Mouse (Mus musculus) gastrocnemius, postnatal 25 days (tissue): Measurements from ENCODE around the gene Ikbip. TPM values are rescaled to one million over a fixed set of nuclear protein-coding genes. Genes with fewer than 3 reads are reported as not detected.

Experiments
- DNase-seq: peaks from one replicate; pipeline ENCODE4 v3.0.0; 2022
- long read RNA-seq, 2 experiments: library from polyadenylated mRNA; stranded (forward); transcript quantifications; one replicate each; pipeline ENCODE4 v2.0.0; 2021
- total RNA-seq, 2 experiments: library from RNA; stranded (reverse); gene quantifications; 1 replicate in 1 of 2; 2 replicates in 1 of 2; pipeline ENCODE4 v1.2.3; 2021

The Ikbip gene
- 10 to 100 TPM in 1 of 2 experiments, 1 to 10 TPM in 1; 9.1 to 12.1 TPM for total RNA-seq
- long read RNA-seq, experiment 1, transcript Ikbip-202 (3 exons, 1,328 nt) = major isoform, 9 of 10 reads
- long read RNA-seq, experiment 1, partial matches to known transcripts = 0 of 10 reads
- long read RNA-seq, experiment 1, other reads (novel, unspliced or antisense) = 0 of 10 reads
- long read RNA-seq, experiment 2, transcript Ikbip-202 (3 exons, 1,328 nt) = major isoform, 10 of 14 reads
- long read RNA-seq, experiment 2, partial matches to known transcripts = 0 of 14 reads
- long read RNA-seq, experiment 2, other reads (novel, unspliced or antisense) = 3 of 14 reads

- DNase-seq = peak; percentile 99
These were observed at the start of gene Ikbip, which contains the start of gene Apaf1 for GRCm38 (mm10) chr10:91082550-91083392. Gene Ikbip (plus strand): TSS chr10:91082940. Gene Apaf1 (minus strand): TSS chr10:91082770.

- DNase-seq = peak; percentile 14
These were observed 48.8 kb upstream of the Ikbip start for GRCm38 (mm10) chr10:91033942-91034341.

- no peak for DNase-seq
These were observed 33.0 kb upstream of the Ikbip start for GRCm38 (mm10) chr10:91049696-91050095.

GRCm38 (mm10) chr10:91051156-91051555, 31.6 kb upstream of the Ikbip start:
- DNase-seq = no peak

- no peak for DNase-seq
These were observed 30.0 kb upstream of the Ikbip start for GRCm38 (mm10) chr10:91052734-91053133.

GRCm38 (mm10) chr10:91060742-91061141, 22.0 kb upstream of the Ikbip start:
- DNase-seq = no peak

GRCm38 (mm10) chr10:91062355-91062754, 20.4 kb upstream of the Ikbip start:
- DNase-seq = no peak

GRCm38 (mm10) chr10:91071768-91072167, 11.0 kb upstream of the Ikbip start:
- no peak for DNase-seq

- DNase-seq = peak; percentile 39
These were observed 9.4 kb upstream of the Ikbip start for GRCm38 (mm10) chr10:91073345-91073744.

GRCm38 (mm10) chr10:91076667-91077066, 6.1 kb upstream of the Ikbip start:
- DNase-seq = no peak

- DNase-seq = no peak
These were observed 2.2 kb upstream of the Ikbip start for GRCm38 (mm10) chr10:91080540-91080939.

GRCm38 (mm10) chr10:91081959-91082507, 707 bp upstream of the Ikbip start:
- no peak for DNase-seq

GRCm38 (mm10) chr10:91083393-91083927, 720 bp downstream of the Ikbip start:
- no peak for DNase-seq

GRCm38 (mm10) chr10:91092812-91093211, 10.1 kb downstream of the Ikbip start:
- no peak for DNase-seq

GRCm38 (mm10) chr10:91094251-91095104, 11.7 kb downstream of the Ikbip start:
- DNase-seq = no peak

- no peak for DNase-seq
These were observed 15.3 kb downstream of the Ikbip start for GRCm38 (mm10) chr10:91098056-91098455.

GRCm38 (mm10) chr10:91100101-91100500, 17.4 kb downstream of the Ikbip start:
- no peak for DNase-seq

GRCm38 (mm10) chr10:91101936-91102335, 19.2 kb downstream of the Ikbip start:
- DNase-seq = no peak

GRCm38 (mm10) chr10:91102799-91103590, 20.3 kb downstream of the Ikbip start:
- no peak for DNase-seq

- no peak for DNase-seq
These were observed 23.2 kb downstream of the Ikbip start for GRCm38 (mm10) chr10:91105981-91106380.

- DNase-seq = no peak
These were observed 27.1 kb downstream of the Ikbip start for GRCm38 (mm10) chr10:91109841-91110240.
